Mouse (Mus musculus): ENCODE results near the gene Ttbk2.

Gene Ttbk2

DNA sequence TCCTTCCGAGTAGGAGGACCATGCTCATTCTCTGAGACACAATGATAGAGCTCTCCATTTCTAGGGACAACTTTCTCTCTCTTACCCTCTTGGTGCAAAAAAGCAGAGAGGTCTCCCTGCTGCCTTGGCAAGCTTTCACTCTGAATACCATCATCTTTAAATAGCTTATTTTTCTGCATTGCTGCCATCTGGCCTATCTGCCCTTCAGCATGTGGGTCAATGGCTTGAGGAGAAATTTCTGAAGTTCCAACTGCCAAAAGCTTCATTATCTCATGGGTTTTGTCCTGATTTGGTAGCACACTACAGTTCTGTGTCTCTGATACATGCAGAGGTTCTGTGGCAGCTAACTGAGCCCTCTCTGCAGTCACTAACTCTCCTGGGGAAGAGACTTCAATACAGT is 104.9 kb downstream of the Ttbk2 start:
- DNase-seq (ENCODE audit: low read depth, low spot score) = no peak

DNA sequence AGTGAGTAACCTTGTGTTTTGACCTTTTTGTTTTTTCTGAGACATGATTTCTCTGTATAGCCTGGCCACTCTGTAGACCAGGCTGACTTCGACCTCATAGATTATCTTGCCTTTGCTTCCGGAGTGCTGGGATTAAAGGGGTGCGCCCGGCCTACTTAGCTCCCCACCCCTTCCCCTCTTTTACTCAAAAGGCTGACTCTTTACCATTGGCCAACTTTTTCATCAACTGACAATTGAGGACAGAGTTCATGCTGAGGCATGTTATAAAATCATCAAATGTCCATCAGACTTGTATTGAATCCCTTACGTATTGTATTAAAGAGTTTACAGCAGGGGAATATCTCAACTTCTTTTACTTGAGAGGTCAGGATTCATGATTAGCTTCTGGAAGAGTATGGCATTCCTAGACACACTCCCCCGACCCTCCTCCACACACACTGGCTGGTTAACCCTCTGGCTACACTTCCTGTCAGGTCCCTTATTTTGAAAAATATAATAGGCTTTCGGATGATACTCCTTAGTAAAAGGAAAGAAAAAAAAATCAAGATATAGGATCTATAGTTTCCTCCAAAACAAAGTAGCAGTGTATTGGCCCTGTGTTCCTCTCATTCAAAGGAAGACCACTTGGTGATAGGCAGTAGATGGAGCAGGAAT is 118.4 kb downstream of the Ttbk2 start:
- no peak for DNase-seq (ENCODE audit: low read depth, low spot score)

DNA sequence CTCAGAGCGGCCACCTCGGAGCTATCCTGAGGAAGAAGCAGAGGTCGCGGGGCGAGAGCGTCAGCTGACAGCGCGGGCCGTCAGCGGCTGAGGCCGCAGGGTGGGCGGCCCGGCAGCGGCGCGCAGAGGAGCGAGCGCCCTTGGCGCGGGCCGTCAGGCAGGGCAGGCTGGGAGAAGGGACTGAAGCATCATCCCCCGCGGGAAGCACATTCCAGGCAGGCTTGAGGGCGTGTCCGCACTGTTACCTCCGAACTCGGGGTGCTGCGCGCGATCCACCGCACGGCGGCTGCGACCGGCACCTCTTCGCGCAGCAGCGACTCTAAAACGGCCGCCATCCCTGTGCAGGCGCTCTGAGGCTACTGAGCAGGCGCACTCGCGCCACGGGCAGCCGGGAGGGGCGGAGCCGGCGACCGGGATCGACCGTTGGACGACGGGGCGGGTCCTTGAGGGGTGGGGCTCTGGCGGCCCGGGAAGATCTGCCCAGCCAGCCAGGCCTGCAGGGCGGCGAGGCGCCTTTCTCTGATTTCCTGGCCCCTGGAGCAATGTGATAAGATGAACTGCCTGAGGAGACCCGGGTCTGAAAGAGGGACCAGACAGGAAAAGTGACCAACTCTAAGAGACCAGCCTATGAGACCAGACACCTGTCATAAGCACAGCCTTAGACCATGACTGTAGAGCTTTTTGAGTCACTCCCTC is 119.1 kb downstream of the Ttbk2 start:
- peak; percentile 96 for DNase-seq (ENCODE audit: low read depth, low spot score)

DNA sequence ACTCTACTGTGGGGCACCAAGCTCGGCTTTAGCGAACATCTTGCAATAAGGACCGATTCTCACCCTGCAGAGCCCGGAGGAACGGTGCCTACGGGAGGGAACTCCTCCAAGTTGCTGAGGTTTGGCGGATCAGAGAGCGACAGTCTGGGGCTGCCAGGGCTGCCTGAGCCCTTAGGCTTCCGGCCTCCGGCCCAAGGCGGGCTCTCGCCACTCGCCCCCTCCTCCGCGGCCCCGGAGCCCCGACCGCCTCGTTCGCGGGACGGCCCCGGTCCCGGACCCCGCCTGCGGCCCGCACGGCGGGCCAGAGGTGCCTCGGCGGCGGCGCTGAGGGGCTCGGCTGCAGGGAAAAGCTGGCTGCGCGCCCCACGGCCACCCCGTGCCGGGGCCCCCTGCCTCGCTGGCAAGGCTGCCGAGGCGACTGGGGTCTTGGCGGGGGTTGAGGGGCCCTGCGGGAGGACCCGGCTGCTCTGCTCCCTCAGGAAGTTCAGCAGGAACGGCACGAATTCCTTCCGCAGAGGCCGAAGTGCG is 119.7 kb downstream of the Ttbk2 start:
- DNase-seq (ENCODE audit: low read depth, low spot score) = peak; percentile 39

DNA sequence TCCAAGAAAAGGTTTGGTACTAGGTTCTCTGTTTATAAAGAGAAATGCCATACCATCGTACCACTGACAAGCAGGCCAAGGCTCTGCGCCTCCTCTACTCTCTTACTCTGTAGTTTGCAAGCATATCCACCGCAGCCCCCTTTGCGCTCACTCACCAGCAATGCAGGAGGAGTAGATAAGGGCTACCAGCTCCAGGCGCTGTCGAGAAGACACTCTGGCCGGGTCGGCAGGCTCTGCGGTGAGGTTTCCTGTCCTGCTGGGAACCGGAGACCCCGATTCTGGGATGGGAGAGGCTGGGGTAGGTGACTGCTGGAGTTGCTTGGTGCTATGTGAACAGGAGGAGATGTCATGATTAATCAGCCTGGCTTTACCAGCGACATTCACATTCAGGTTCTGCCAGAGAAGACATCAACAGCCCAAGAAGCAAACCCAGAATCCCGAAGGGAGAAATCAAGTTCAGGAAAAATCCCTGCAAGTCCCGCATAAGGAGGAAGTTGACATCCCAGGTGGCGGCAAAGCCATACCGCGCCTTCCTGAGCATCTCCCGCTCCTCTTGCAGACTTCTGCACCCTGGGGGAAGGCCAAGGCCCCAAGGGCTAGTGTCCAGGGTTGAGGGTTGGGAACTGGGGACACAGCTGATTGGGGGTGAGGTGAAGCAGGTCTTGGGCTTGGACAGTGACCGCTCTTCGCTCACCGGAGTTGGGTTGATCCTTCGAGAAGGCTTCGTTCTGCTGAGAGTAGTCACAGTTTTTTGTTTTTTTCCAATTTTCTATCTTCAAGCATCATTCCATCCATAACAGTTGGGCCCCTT is 120.4 kb downstream of the Ttbk2 start:
- DNase-seq (ENCODE audit: low read depth, low spot score) = peak; percentile 12

DNA sequence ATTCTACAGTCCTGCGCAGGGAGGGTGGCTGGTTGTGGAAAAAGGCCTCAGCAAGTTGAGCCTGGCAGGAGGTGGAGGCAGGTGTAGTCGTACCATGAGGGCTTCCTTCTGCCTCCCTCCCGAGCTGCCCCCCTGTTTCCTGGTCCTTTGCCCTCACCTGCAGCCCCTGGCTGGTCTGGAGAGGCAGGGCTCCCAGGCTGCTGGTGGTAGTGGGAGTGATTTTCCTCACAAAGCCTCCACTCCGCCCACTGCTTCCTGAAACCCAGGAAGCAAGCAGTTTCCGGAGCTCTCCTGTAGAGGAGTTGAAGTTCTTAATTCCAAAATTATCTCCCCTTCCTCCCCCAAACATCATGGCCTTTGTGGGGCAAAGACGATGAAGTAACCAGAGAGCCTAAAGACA is 126.2 kb downstream of the Ttbk2 start:
- DNase-seq (ENCODE audit: low read depth, low spot score) = no peak

DNA sequence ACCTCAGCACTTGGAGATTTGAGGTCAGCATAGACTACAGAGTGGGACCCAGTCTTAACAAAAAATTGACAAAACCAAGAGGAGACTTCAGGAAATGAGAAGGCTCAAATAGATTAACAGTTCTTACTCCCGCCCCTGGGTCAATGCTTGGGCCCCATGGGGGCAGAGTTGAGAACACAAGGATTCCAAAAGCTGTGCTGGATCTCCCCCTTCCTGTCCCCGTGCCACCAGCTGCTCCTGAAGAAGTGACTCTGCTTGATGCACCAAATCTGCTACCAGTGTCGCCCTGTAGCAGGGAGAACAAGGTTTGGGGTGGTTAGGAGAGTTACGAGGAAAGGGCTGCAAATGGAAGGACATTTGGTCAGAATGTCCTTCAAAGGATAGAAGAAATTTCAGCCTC is 126.8 kb downstream of the Ttbk2 start:
- DNase-seq (ENCODE audit: low read depth, low spot score) = no peak

DNA sequence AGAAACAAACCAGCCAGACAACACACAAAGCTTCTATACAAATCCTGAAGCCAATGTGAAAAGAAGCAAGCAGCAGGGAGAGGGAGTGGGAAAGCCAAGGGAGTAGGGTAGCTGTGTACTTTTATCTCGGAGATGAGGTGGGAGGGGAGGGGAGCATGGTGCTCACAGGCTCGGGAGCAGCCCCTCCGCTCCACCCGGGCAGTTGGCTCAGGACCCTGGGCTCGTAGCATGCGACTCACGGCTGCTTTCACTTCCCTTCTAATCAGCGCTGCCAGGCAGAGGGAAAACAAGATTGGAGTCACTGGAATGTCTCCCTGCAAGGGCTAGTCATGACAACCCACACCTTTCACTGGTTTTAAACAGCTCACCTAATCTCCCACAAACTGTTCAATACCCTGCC is 127.9 kb downstream of the Ttbk2 start:
- no peak for DNase-seq (ENCODE audit: low read depth, low spot score)

DNA sequence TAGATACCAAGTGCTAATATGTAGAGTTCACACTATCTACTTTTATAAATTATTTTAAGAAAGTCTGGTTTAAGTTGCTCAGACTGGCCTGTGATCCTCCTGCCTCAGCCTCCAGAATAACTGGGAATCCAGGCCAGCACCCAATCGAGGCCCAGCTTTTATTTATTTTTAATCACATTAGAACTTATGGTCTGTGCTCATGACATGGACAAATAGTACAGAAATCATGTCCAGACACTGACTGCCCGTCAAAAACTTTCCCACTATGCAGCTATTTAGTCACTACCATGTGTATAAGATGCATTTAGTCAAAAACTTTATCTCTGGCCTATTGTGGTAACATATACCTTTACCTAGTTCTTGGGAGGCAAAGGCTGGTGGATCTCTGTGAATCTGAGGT is 128.5 kb downstream of the Ttbk2 start:
- no peak for DNase-seq (ENCODE audit: low read depth, low spot score)

DNA sequence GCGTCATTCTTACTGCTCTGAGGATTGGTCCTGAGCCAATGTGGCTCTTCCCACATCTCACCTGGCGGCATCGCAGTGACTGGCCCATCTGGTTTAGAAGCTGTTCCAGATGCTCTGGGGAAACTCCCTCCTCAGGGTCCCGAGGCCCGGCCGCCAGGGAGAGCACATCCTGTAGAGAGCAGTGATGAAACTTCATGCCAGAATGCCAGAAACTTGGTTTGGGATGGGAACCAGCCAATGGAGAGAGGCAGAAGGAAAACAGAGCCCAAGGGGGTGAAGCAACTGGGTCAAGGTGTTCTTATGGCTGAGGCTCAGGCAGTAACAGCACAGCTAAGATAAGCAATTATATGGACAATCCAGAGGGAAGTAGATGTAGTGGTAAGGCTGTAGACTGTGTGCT is 129.6 kb downstream of the Ttbk2 start:
- no peak for DNase-seq (ENCODE audit: low read depth, low spot score)

DNA sequence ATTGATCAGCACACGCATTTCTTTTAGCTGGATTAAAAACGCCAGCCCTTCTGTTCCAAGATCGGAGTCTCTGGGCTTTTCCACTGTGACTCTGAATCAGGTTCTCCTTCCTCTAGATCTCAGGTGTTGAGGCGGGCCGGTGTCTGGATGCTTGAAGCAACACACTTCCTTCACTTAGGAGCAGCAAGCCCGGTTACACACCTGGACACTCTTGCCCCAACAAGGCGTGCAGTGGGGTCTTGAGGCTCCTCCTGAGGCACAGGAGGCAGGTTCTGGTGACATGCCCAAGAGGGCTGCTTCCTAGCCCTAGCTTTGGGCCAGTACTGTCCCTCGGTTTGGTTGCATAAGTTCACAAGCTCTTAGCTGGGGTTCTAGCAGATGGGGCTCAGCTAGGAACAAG is 131.9 kb downstream of the Ttbk2 start:
- DNase-seq (ENCODE audit: low read depth, low spot score) = no peak

DNA sequence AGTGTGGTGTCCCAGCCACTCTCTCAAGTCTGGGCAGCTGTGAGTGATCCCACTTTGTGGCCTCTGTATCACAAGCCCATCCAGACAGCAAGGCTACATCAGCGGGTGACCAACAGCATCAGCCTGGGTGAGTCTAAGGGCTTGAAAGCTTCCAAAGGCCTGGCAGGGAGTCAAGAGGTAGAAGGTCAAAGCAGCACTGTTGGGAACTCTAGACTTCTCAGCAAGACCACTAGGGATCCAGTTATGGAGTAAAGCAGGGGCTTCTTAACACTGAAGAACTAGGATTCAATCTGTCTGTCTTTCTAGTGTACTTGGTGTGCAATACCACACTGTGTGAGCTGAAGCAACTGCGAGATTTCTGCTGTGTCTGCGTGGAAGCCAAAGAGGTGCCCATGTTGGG is 137.0 kb downstream of the Ttbk2 start:
- no peak for DNase-seq (ENCODE audit: low read depth, low spot score)

DNA sequence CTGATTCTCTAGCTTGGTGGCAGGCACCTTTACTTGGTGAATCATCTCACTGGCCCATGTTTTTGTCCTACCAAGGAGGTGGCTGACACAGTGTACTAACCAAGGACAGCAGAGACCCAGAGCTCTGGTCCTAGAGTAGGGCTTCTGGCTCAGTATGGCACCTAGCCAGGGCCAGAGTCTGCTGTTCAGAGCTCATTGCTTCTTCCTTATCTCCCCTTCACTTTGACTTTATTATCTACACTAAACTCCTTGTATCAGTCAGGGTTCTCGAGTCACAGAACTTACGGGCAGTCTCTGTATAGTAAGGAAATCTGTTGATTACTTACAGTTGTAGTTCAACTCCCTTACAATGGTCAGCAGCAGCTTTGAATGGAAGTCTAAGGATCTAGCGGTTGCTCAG is 139.5 kb downstream of the Ttbk2 start:
- DNase-seq (ENCODE audit: low read depth, low spot score) = no peak

DNA sequence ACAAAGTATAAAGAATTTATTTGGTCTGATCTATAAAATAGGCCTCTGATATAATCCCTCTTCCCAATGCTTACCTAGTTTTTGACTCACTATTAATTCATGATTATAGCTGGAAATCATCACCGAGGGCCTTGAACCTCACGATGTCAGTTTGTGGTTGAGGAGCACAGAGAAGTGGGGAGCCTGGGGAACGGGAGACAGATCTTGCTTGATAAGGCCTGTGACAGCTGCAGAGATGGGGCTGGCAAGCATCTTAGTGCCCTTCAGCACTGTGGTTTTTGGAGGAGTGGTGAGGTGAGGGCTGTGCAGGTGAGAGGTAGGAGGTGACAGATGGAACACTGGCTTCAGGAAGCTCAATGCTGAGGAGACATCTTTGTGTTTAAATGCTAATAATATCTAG is 140.2 kb downstream of the Ttbk2 start:
- DNase-seq (ENCODE audit: low read depth, low spot score) = no peak

DNA sequence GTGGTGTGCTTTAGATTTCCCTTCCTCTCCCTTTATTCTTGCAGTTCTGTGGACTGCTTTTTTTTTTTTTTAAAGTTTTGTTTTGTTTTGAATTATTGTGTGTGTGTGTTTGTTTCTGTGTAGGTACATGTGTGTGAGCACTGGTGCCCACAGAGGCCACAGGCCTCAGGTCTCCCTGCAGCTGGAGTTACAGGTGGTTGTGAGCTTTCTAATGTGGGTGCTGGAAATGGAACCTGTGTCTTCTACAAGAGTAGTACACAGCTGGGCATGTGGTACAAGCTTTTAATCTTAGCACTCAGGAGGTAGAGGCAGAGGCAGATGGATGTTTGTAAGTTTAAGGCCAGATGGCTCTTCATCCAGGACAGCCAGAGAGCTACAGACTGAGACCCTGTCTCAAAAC is 143.4 kb downstream of the Ttbk2 start:
- no peak for DNase-seq (ENCODE audit: low read depth, low spot score)

DNA sequence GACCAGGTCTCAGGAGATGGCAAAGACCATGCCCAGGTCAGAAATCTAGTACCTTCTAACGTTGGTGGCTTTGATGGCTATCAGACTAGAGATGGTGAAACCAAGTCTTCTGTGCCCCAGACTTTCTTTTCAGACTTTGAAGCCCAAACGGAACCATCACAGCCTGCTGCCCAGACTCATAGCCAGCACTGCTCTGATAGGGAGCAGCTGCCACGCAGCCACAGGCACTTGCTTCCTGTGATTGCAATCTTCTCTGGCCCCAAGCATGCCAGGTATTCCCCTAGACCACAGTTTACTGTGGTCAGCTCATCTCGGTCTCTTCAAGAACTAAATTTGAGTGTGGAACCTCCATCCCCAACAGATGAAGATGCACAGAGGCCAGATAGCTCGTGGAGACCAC is 147.7 kb downstream of the Ttbk2 start:
- no peak for DNase-seq (ENCODE audit: low read depth, low spot score)

DNA sequence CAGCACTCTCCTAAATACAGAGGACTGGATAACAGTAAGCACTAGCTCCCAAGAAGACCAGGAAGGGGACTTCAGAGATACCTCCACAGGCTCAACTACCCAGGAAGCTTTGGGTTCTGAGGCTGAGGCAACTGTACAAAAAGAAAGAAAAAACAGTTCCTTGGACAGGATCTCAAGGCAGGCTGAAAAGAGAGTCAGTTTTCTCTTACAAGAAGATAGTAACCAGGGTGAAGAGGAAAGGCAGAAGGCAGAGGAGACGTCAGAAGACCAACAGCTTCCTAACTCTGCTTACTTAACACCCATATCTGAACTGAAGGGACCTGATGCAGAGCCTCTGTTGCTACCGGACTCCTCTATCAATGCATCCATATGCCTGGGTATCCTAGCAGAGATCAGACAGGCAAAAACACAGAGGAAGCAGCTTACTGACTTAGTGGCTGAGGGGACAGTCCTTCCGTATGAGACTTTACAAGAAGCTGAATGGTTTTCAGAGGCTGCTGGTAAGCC is 150.0 kb downstream of the Ttbk2 start:
- DNase-seq (ENCODE audit: low read depth, low spot score) = no peak

DNA sequence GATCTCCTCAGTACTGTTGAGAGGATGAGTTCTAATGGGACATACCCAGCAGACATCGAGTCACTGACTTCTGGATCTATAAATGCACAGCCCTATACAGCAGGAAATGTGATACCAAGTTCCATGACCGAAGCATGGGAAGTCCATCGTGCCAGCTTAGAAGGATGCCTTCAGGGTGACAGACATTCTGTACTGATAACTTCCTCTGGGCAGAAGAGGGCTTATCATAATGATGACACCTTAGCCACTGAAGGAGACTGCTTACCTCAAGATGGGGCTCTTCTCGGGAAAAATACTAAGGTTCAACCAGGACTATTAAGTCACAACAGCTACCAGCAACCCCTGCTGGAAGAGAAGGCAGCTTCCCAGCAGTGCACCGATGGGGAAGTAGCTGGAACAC is 152.6 kb downstream of the Ttbk2 start:
- DNase-seq (ENCODE audit: low read depth, low spot score) = no peak

All from CD4-positive, CD25-positive, alpha-beta regulatory T cell, adult 2 months (primary cell).